Mouse (Mus musculus): ENCODE data around the gene Psg16. TPM values are rescaled to one million over a fixed set of nuclear protein-coding genes. Genes with fewer than 3 reads are reported as not detected.

Gene Psg16
- not detected for polyA plus RNA-seq (2012; fragmentation: generic; extraction: Trizol)

GRCm38 (mm10) chr7:17073904-17074615 is at the start of gene Psg16:
TSS of gene Psg16 (plus strand) at chr7:17074040.

GRCm38 (mm10) chr7:17027588-17028343 is 46.1 kb upstream of the Psg16 start, which contains the start of gene Ppp5c:
TSS of gene Ppp5c (minus strand) at chr7:17027924.

GRCm38 (mm10) chr7:17062389-17062788 is 11.5 kb upstream of the Psg16 start, which contains the start of gene Hif3a:
TSS of gene Hif3a (minus strand) at chr7:17062427.

GRCm38 (mm10) chr7:17149931-17150330 is 76.1 kb downstream of the Psg16 start, which contains the start of gene Ceacam3:
TSS of gene Ceacam3 (plus strand) at chr7:17150282.

Other genes with a start within 250 kb of the Psg16 start
- 10 to 100 TPM in 1 of 2 experiments, 1 to 10 TPM in 1; 2.9 to 13.1 TPM for gene Prkd2, start 231.1 kb upstream of the Psg16 start, polyA plus RNA-seq (2012; fragmentation: generic; extraction: Trizol)
- 10 to 100 TPM in 1 of 2 experiments, 1 to 10 TPM in 1; 6.5 to 21.0 TPM for gene Dact3, start 198.7 kb upstream of the Psg16 start, polyA plus RNA-seq (2012; fragmentation: generic; extraction: Trizol)
- gene Gng8, start 182.3 kb upstream of the Psg16 start, polyA plus RNA-seq (2012; fragmentation: generic; extraction: Trizol): 10 to 100 TPM in 1 of 2 experiments, 1 to 10 TPM in 1; 8.6 to 27.3 TPM
- gene Ptgir, start 167.6 kb upstream of the Psg16 start, polyA plus RNA-seq (2012; fragmentation: generic; extraction: Trizol): 1 to 10 TPM in 1 of 2 experiments, under 1 TPM in 1; 0.85 to 3.9 TPM
- 100 to 1,000 TPM; 163 to 504 TPM for gene Calm3, start 149.9 kb upstream of the Psg16 start, polyA plus RNA-seq (2012; fragmentation: generic; extraction: Trizol)
- gene Pnmal2, start 129.4 kb upstream of the Psg16 start, polyA plus RNA-seq (2012; fragmentation: generic; extraction: Trizol): under 1 TPM in 1 of 2 experiments, not detected in 1; 0.01 TPM
- not detected for gene Pnmal1, start 114.4 kb upstream of the Psg16 start, polyA plus RNA-seq (2012; fragmentation: generic; extraction: Trizol)
- gene Gm42372, start 91.0 kb upstream of the Psg16 start, polyA plus RNA-seq (2012; fragmentation: generic; extraction: Trizol): not detected
- under 1 TPM; 0.02 to 0.81 TPM for gene Ccdc8, start 81.3 kb upstream of the Psg16 start, polyA plus RNA-seq (2012; fragmentation: generic; extraction: Trizol)
- 10 to 100 TPM; 43.1 to 92.9 TPM for gene Ppp5c, start 46.1 kb upstream of the Psg16 start, polyA plus RNA-seq (2012; fragmentation: generic; extraction: Trizol)
- gene Hif3a, start 11.6 kb upstream of the Psg16 start, polyA plus RNA-seq (2012; fragmentation: generic; extraction: Trizol): not detected
- gene Ceacam3, start 76.2 kb downstream of the Psg16 start, polyA plus RNA-seq (2012; fragmentation: generic; extraction: Trizol): not detected
- not detected for gene Psg29, start 129.4 kb downstream of the Psg16 start, polyA plus RNA-seq (2012; fragmentation: generic; extraction: Trizol)